Mouse (Mus musculus): ENCODE measurements around the gene Suds3.

Gene Suds3

DNA sequence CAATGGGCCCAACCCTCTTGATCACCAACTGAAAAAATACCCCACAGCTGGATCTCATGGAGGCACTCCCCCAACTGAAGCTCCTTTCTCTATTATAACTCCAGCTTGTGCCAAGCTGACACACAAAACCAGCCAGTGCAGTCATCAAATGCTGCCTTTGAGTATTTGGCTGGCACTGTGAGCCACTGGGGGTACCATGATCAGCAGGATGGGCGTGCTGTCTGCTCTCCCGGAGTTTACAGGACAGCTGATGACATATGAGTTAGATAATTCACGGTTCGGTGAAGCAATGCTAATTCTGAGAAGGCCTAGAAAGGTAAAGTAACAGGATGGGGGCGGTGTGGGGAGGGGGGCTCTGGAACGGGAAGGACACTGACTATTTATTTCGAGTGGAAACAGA is 66.0 kb downstream of the Suds3 start:
- ChIA-PET POLR2A (interaction anchor here in 2 of 4 experiments (0.6 to 1.4 kb wide), 2 partner anchors 36 to 448 kb away, joined by 3 to 4 read pairs; no protein-coding TSS in a partner anchor), CTCF (interaction anchor here (0.6 to 0.8 kb wide), 5 partner anchors 25 to 1341 kb away, joined by 3 to 6 read pairs (median 3); no protein-coding TSS in a partner anchor)

DNA sequence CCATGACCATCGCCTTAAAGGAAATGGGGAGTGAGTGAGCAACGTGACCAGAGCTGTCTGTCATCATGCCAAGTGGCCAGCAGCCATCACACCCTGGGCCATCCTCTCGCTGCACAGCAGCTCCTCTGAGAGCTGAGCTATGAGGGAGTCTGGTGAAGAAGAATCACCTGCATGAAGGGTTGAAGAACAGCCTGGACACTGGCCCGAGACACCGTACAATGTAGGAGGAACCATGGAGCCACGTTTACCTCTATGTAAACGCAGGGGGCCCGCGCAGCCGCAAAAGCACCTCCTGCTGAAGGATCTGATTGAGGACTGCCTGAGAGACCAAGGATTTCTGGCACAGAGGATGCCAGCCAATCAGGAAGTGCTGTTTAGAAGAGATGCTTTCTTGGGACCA is 70.8 kb downstream of the Suds3 start:
- CTCF ChIA-PET: interaction anchor here in 1 of 4 experiments (0.7 kb wide), 1 partner anchor 30 kb away, joined by 3 read pairs; no protein-coding TSS in a partner anchor
- POLR2A ChIA-PET: interaction anchor here in 2 of 4 experiments (0.6 to 0.7 kb wide), 2 partner anchors 102 to 443 kb away, joined by 3 to 5 read pairs; no protein-coding TSS in a partner anchor

DNA sequence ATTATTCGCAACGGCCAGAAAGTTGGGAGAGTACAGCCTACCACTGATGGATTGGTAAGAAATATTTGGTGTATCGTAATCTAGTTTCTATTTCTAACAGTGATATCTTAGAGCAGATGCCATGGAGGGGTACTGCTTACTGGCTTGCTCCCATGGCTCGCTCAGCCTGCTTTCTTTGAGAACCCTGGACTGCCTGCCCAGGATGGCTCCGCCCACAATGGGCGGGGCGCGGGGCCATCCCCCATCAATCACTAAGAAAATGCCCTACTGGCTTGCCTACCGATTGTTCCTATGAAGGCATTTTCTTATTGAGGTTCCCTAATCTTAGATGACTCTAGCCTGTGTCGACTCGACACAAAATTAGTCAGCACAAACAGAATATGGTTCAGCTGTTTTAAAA is 73.3 kb downstream of the Suds3 start:
- CTCF ChIA-PET: no interaction called here
- POLR2A ChIA-PET: interaction anchor here in 1 of 4 experiments (0.7 kb wide), 1 partner anchor 242 kb away, joined by 3 read pairs; no protein-coding TSS in a partner anchor
